Mouse (Mus musculus): ENCODE data around the gene C330007P06Rik.

DNA sequence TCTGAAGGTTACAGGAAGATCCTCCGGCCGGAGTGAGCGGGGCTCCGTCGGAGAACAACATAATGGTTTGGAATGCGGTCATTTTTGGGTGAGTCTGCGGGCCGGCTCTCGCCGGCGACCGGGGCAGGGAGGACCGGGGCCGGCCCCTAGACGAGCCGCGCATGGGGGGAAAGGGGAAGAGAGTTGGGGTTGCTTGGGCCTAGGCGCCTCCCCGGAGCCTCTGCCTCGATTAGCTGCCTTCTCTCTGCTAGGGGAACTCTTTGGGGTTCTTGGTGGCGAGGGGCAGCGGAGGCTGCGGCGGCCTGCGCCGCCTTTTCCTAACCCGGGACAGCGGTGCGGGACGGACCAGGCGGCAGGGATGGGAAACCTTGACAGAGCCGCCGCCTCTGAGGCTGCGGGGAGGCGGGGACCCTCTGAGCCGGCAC lies 805 bp upstream of the C330007P06Rik start:
- TF ChIP-seq CTCF (IDR thresholded peaks at IDR 0.05; ENCODE audit: low read depth), result no peak
- no peak for TF ChIP-seq EP300 (IDR thresholded peaks at IDR 0.05; ENCODE audit: low read depth)

Measured in liver, postnatal 0 days (tissue).